Mouse (Mus musculus): ENCODE results near the gene Abcb4.
"Not testable (repeated sequence)": the region's sequence is repeated elsewhere in the genome, so short reads cannot be mapped to it uniquely, and the experiment has no call there.

Gene Abcb4

GRCm38 (mm10) chr5:8997513-8997895 lies 104.0 kb downstream of the Abcb4 start:
- peak; percentile 22 for DNase-seq (ENCODE audit: low read depth, low spot score)

- no peak for DNase-seq (ENCODE audit: low read depth, low spot score)
Measured at GRCm38 (mm10) chr5:8999108-8999507, 105.6 kb downstream of the Abcb4 start.

- not testable (repeated sequence) for DNase-seq (ENCODE audit: low read depth, low spot score)
Measured at GRCm38 (mm10) chr5:9000006-9000405, 106.5 kb downstream of the Abcb4 start.

- peak; percentile 70 for DNase-seq (ENCODE audit: low read depth, low spot score)
Measured at GRCm38 (mm10) chr5:9006585-9006984, 113.1 kb downstream of the Abcb4 start.
